Mouse (Mus musculus) kidney, adult 2 months (tissue): ENCODE measurements at regions not wholly inside any gene's neighbourhood (a gene's known extent, or its start where the extent isn't known, plus 50 kb on each side); places are given as distances from the start of the nearest gene placed in this dataset.

ENCODE experiments used
- CTCF ChIP-seq: fragments of 200-500 bp; conservative IDR thresholded peaks from 2 replicates; pipeline ENCODE4 v1.5.1; 2011; ENCODE audit warnings: low read depth, mild to moderate bottlenecking, control low read depth, low read length, moderate library complexity, mixed read lengths; ENCODE audit not compliant: insufficient read depth, insufficient read length
- POLR2A ChIP-seq: fragments of 200-500 bp; IDR thresholded peaks from one replicate; pipeline ENCODE4 v1.6.1; 2011; ENCODE audit warnings: low read depth, low read length, control low read depth

DNA sequence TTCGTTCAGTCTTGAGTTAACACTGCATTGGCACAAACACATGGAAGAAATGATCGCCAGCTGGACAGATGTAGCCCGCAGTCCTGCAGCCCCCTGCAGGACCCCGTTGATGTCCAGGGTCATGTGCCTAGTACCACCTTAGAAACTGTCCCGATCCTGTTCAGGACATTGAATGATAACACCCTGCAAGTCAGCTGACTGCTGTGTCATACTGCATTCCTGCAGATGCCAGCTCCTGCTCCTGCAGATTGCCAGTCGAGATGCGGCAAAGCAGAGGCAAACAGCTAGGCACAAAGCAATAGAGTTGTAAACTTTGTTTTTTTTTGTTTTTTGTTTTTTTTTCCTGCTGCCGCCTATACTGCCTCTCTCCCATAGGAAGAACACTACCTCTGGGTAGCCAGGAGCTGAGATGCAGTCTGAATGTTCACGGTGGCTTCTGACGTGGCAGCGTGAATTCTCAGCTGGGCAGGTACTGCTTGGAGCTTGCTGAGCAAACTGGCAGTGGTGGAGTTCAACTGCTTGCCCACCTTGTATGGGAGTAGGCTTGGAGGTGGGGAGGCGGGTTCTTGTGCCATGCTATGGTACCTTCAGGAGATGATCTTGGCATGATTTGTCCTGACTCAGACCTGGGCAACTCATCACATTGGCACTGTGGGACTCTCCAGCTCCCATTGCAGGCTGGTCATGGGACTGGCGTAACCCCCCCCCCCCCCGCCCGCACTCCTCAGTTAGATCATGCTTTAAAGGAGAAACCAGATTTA lies 60.7 kb upstream of the Sox4 start:
- TF ChIP-seq POLR2A (no peak), CTCF (no peak)
